Mouse (Mus musculus) limb, embryonic 15.5 days (tissue): Measurements from ENCODE around the gene Trim47. TPM values are rescaled to one million over a fixed set of nuclear protein-coding genes. Genes with fewer than 3 reads are reported as not detected.

ENCODE experiments used
- ATAC-seq: fragments of 200-750 bp; cut with Nextera tagmentation; 2 replicates; pipeline ENCODE4 v1.8.0; 2017; ENCODE audit warnings: low read depth, moderate TSS enrichment; ENCODE audit not compliant: insufficient number of reproducible peaks, low FRiP score, low TSS enrichment
- H3K27ac ChIP-seq: fragments of 300-500 bp; sonication (generic); 2 replicates; pipeline ENCODE4 v1.5.1; 2015; ENCODE audit warnings: moderate library complexity, mild to moderate bottlenecking, inconsistent platforms
- H3K27me3 ChIP-seq: fragments of 300-500 bp; sonication (generic); 2 replicates; pipeline ENCODE4 v1.6.1; 2015; ENCODE audit warnings: inconsistent platforms
- H3K36me3 ChIP-seq: fragments of 300-500 bp; sonication (generic); 2 replicates; pipeline ENCODE4 v1.6.1; 2015; ENCODE audit warnings: inconsistent platforms
- H3K4me1 ChIP-seq: fragments of 300-500 bp; sonication (generic); 2 replicates; pipeline ENCODE4 v1.6.1; 2015; ENCODE audit warnings: inconsistent platforms
- H3K4me2 ChIP-seq: fragments of 300-500 bp; sonication (generic); 2 replicates; pipeline ENCODE4 v1.6.1; 2015; ENCODE audit warnings: mild to moderate bottlenecking, inconsistent platforms
- H3K4me3 ChIP-seq: fragments of 300-500 bp; sonication (generic); 2 replicates; pipeline ENCODE4 v1.5.1; 2015; ENCODE audit warnings: mild to moderate bottlenecking, inconsistent platforms
- H3K9ac ChIP-seq: fragments of 300-500 bp; sonication (generic); 2 replicates; pipeline ENCODE4 v1.6.1; 2015; ENCODE audit warnings: inconsistent platforms
- H3K9me3 ChIP-seq: fragments of 300-500 bp; sonication (generic); 2 replicates; pipeline ENCODE4 v1.6.1; 2016; ENCODE audit warnings: inconsistent platforms
- WGBS: fragments of 180-500 bp; shearing (Covaris S2); methylation state at CpG from one replicate; pipeline ENCODE4 v1.1.7; 2015; 5-methylcytosine and 5-hydroxymethylcytosine counted together
- polyA plus RNA-seq: library from polyadenylated mRNA; unstranded; fragments of >200 nt; fragmentation: Nextera tagmentation; extraction: Ambion mirVana; gene quantifications from 2 replicates; pipeline ENCODE4 v1.2.1, GENCODE M21; 2015

Gene Trim47
- polyA plus RNA-seq, 1 experiment from 2014 or later, result 31.2 TPM

- Histone ChIP-seq H3K27me3 (no peaks in the 10 kb centered on the region), H3K4me1 (0 out of 2 replicates have a peak, but pooled peaks cover 7% of the 10 kb centered on the region), H3K9me3 (no peaks in the 10 kb centered on the region), H3K36me3 (peaks cover 32% of the 10 kb centered on the region), H3K4me2 (no peak overlapping the region), H3K4me3 (no peak overlapping the region), H3K27ac (no peak overlapping the region), H3K9ac (no peak overlapping the region)
- ATAC-seq, result no peak
- WGBS, result 68% methylated on average over 23 of the region's 23 CpGs
Observed at GRCm38 (mm10) chr11:116064187-116064867, 62.7 kb downstream of the Trim47 start.

GRCm38 (mm10) chr11:116063562-116063961, 63.4 kb downstream of the Trim47 start:
- Histone ChIP-seq H3K4me2 (no peak overlapping the region), H3K4me1 (0 out of 2 replicates have a peak, but pooled peaks cover 7% of the 10 kb centered on the region), H3K9me3 (no peaks in the 10 kb centered on the region), H3K9ac (no peak overlapping the region), H3K27me3 (no peaks in the 10 kb centered on the region), H3K27ac (0 out of 2 replicates have a peak overlapping the region, but pooled peaks have one; percentile 57), H3K4me3 (no peak overlapping the region), H3K36me3 (peaks cover 40% of the 10 kb centered on the region)
- WGBS, result 58% methylated on average over 13 of the region's 13 CpGs
- ATAC-seq, result no peak

- Histone ChIP-seq H3K4me1 (peaks cover 13% of the 10 kb centered on the region; the same call in 1 of the 2 replicates), H3K4me2 (no peak overlapping the region), H3K27me3 (no peaks in the 10 kb centered on the region), H3K27ac (0 out of 2 replicates have a peak overlapping the region, but pooled peaks have one; percentile 6), H3K9me3 (no peaks in the 10 kb centered on the region), H3K4me3 (no peak overlapping the region), H3K9ac (no peak overlapping the region), H3K36me3 (peaks cover 50% of the 10 kb centered on the region)
- WGBS, result 64% methylated on average over 8 of the region's 8 CpGs
- no peak for ATAC-seq
Observed at GRCm38 (mm10) chr11:116062521-116062920, 64.5 kb downstream of the Trim47 start.

GRCm38 (mm10) chr11:116061641-116062415, 65.2 kb downstream of the Trim47 start:
- Histone ChIP-seq H3K4me3 (no peak overlapping the region), H3K36me3 (peaks cover 57% of the 10 kb centered on the region), H3K9me3 (no peaks in the 10 kb centered on the region), H3K4me1 (peaks cover 13% of the 10 kb centered on the region; the same call in 1 of the 2 replicates), H3K27me3 (no peaks in the 10 kb centered on the region), H3K27ac (no peak overlapping the region), H3K4me2 (no peak overlapping the region), H3K9ac (no peak overlapping the region)
- WGBS, result 86% methylated on average over 13 of the region's 13 CpGs
- ATAC-seq, result no peak

GRCm38 (mm10) chr11:116060596-116060995, 66.4 kb downstream of the Trim47 start:
- Histone ChIP-seq H3K4me2 (no peak overlapping the region), H3K9me3 (no peaks in the 10 kb centered on the region), H3K27ac (0 out of 2 replicates have a peak overlapping the region, but pooled peaks have one; percentile 43), H3K4me3 (no peak overlapping the region), H3K4me1 (peaks cover 13% of the 10 kb centered on the region; the same call in 1 of the 2 replicates), H3K36me3 (peaks cover 70% of the 10 kb centered on the region), H3K9ac (no peak overlapping the region), H3K27me3 (no peaks in the 10 kb centered on the region)
- ATAC-seq, result no peak
- 78% methylated on average over 9 of the region's 9 CpGs for WGBS

GRCm38 (mm10) chr11:116059691-116060025, 67.4 kb downstream of the Trim47 start:
- Histone ChIP-seq H3K9me3 (no peaks in the 10 kb centered on the region), H3K27ac (no peak overlapping the region), H3K4me1 (peaks cover 13% of the 10 kb centered on the region; the same call in 1 of the 2 replicates), H3K9ac (no peak overlapping the region), H3K36me3 (peaks cover 79% of the 10 kb centered on the region), H3K4me2 (no peak overlapping the region), H3K4me3 (no peak overlapping the region), H3K27me3 (no peaks in the 10 kb centered on the region)
- no peak for ATAC-seq
- 93% methylated on average over 11 of the region's 11 CpGs for WGBS

- H3K27me3 ChIP-seq, result no peaks in the 10 kb centered on the region
- no peak overlapping the region for H3K4me3 ChIP-seq
- H3K4me2 ChIP-seq, result no peak overlapping the region
- 87% methylated on average over 17 of the region's 17 CpGs for WGBS
- peaks cover 85% of the 10 kb centered on the region for H3K36me3 ChIP-seq
- peaks cover 13% of the 10 kb centered on the region; the same call in 1 of the 2 replicates for H3K4me1 ChIP-seq
- H3K9me3 ChIP-seq, result no peaks in the 10 kb centered on the region
- H3K9ac ChIP-seq, result no peak overlapping the region
- ATAC-seq, result 0 out of 2 replicates have a peak, but pooled peaks have one; percentile 15
- H3K27ac ChIP-seq, result no peak overlapping the region
Observed at GRCm38 (mm10) chr11:116058868-116059690, 67.9 kb downstream of the Trim47 start.

GRCm38 (mm10) chr11:116058022-116058614, 68.9 kb downstream of the Trim47 start:
- no peaks in the 10 kb centered on the region for H3K27me3 ChIP-seq
- no peak overlapping the region for H3K27ac ChIP-seq
- H3K4me2 ChIP-seq, result no peak overlapping the region
- H3K4me1 ChIP-seq, result peaks cover 10% of the 10 kb centered on the region; the same call in 1 of the 2 replicates
- H3K9me3 ChIP-seq, result no peaks in the 10 kb centered on the region
- WGBS, result 59% methylated on average over 12 of the region's 12 CpGs
- no peak overlapping the region for H3K9ac ChIP-seq
- no peak overlapping the region for H3K4me3 ChIP-seq
- ATAC-seq, result no peak
- H3K36me3 ChIP-seq, result peaks cover 94% of the 10 kb centered on the region

GRCm38 (mm10) chr11:116057237-116057881, 69.7 kb downstream of the Trim47 start:
- Histone ChIP-seq H3K4me1 (peaks cover 10% of the 10 kb centered on the region; the same call in 1 of the 2 replicates), H3K9ac (no peak overlapping the region), H3K27ac (no peak overlapping the region), H3K4me3 (no peak overlapping the region), H3K36me3 (peaks cover 100% of the 10 kb centered on the region), H3K9me3 (no peaks in the 10 kb centered on the region), H3K27me3 (no peaks in the 10 kb centered on the region), H3K4me2 (no peak overlapping the region)
- 87% methylated on average over 4 of the region's 4 CpGs for WGBS
- ATAC-seq, result no peak

GRCm38 (mm10) chr11:116055873-116056272, 71.1 kb downstream of the Trim47 start:
- Histone ChIP-seq H3K9ac (no peak overlapping the region), H3K4me2 (no peak overlapping the region), H3K4me3 (no peak overlapping the region), H3K36me3 (peaks cover 100% of the 10 kb centered on the region), H3K27me3 (no peaks in the 10 kb centered on the region), H3K27ac (no peak overlapping the region), H3K9me3 (no peaks in the 10 kb centered on the region), H3K4me1 (peaks cover 6% of the 10 kb centered on the region; the same call in 1 of the 2 replicates)
- ATAC-seq, result no peak
- 95% methylated on average over 11 of the region's 11 CpGs for WGBS
